Mouse (Mus musculus): ENCODE data around the gene Zbtb34. TPM values are rescaled to one million over a fixed set of nuclear protein-coding genes. Genes with fewer than 3 reads are reported as not detected.

Zbtb34 gene
- polyA plus RNA-seq (2015; fragmentation: Nextera tagmentation; extraction: Ambion mirVana): 8.3 and 8.5 TPM in 2 replicates

GRCm38 (mm10) chr2:33430771-33431699 is at the start of gene Zbtb34:
Gene Zbtb34 (minus strand): TSS chr2:33431324.
- H3K9ac ChIP-seq: peak within 1 kb of the TSS; percentile 89
- H3K27me3 ChIP-seq: no peaks in the 10 kb centered on the region
- H3K27ac ChIP-seq (replicated peaks): peak within 1 kb of the TSS; percentile 77
- H3K4me3 ChIP-seq: peak within 1 kb of the TSS; percentile 74
- peak; percentile 59 for ATAC-seq (ENCODE audit: low FRiP score, low read depth)
- H3K36me3 ChIP-seq: peaks cover 4% of the 10 kb centered on the region; the same call in 1 of the 2 replicates
- under 1% methylated on average over 65 of the region's 102 CpGs for WGBS
- peaks cover 39% of the 10 kb centered on the region for H3K4me1 ChIP-seq (replicated peaks)
- H3K4me2 ChIP-seq: peak within 1 kb of the TSS; percentile 82
- H3K9me3 ChIP-seq: no peaks in the 10 kb centered on the region

- no peaks in the 10 kb centered on the region for H3K36me3 ChIP-seq
- WGBS: 91% methylated on average over 10 of the region's 10 CpGs
- ATAC-seq (ENCODE audit: low FRiP score, low read depth): no peak
- no peaks in the 10 kb centered on the region for H3K27me3 ChIP-seq
- no peaks in the 10 kb centered on the region for H3K4me1 ChIP-seq (replicated peaks)
- H3K9ac ChIP-seq: no peak overlapping the region
- no peak overlapping the region for H3K27ac ChIP-seq (replicated peaks)
- no peaks in the 10 kb centered on the region for H3K9me3 ChIP-seq
- no peak overlapping the region for H3K4me2 ChIP-seq
- no peak overlapping the region for H3K4me3 ChIP-seq
Measured at GRCm38 (mm10) chr2:33477961-33478755, 47.0 kb upstream of the Zbtb34 start.

GRCm38 (mm10) chr2:33475961-33476360 is 44.8 kb upstream of the Zbtb34 start:
- Histone ChIP-seq H3K9ac (no peak overlapping the region), H3K36me3 (no peaks in the 10 kb centered on the region)
- ATAC-seq (ENCODE audit: low FRiP score, low read depth): no peak

GRCm38 (mm10) chr2:33468466-33469097 is 37.5 kb upstream of the Zbtb34 start, which contains the start of gene Zbtb43:
Gene Zbtb43 (minus strand): TSS chr2:33468559.
- Histone ChIP-seq H3K27ac (replicated peaks) (peak within 1 kb of the TSS; percentile 77), H3K27me3 (peaks cover 2% of the 10 kb centered on the region; the same call in 1 of the 2 replicates), H3K36me3 (no peaks in the 10 kb centered on the region), H3K9ac (peak within 1 kb of the TSS; percentile 94), H3K9me3 (no peaks in the 10 kb centered on the region), H3K4me2 (peak within 1 kb of the TSS; percentile 86), H3K4me3 (peak within 1 kb of the TSS; percentile 98), H3K4me1 (replicated peaks) (peaks cover 41% of the 10 kb centered on the region)
- 6% methylated on average over 36 of the region's 36 CpGs for whole genome bisulfite sequencing
- ATAC-seq (ENCODE audit: low FRiP score, low read depth): peak; percentile 98

More at GRCm38 (mm10) chr2:33475961-33476360, 44.8 kb upstream of the Zbtb34 start:
- Histone ChIP-seq H3K4me3 (no peak overlapping the region), H3K4me1 (replicated peaks) (no peaks in the 10 kb centered on the region), H3K27me3 (peaks cover 2% of the 10 kb centered on the region; the same call in 1 of the 2 replicates), H3K27ac (replicated peaks) (no peak overlapping the region), H3K4me2 (no peak overlapping the region), H3K9me3 (no peaks in the 10 kb centered on the region)

GRCm38 (mm10) chr2:33467546-33468465 is 36.7 kb upstream of the Zbtb34 start:
- ATAC-seq (ENCODE audit: low FRiP score, low read depth): peak; percentile 79
- WGBS: 7% methylated on average over 56 of the region's 57 CpGs
- peak overlapping the region; percentile 77 for H3K27ac ChIP-seq (replicated peaks)
- H3K4me1 ChIP-seq (replicated peaks): peaks cover 41% of the 10 kb centered on the region
- peak overlapping the region; percentile 94 for H3K9ac ChIP-seq
- H3K36me3 ChIP-seq: peaks cover 2% of the 10 kb centered on the region; the same call in 1 of the 2 replicates
- H3K4me3 ChIP-seq: peak overlapping the region; percentile 98
- H3K27me3 ChIP-seq: peaks cover 2% of the 10 kb centered on the region; the same call in 1 of the 2 replicates
- H3K9me3 ChIP-seq: no peaks in the 10 kb centered on the region
- peak overlapping the region; percentile 86 for H3K4me2 ChIP-seq

- 66% methylated on average over 4 of the region's 4 CpGs for WGBS
- ATAC-seq (ENCODE audit: low FRiP score, low read depth): no peak
- no peak overlapping the region for H3K4me3 ChIP-seq
- no peak overlapping the region for H3K4me2 ChIP-seq
- H3K27me3 ChIP-seq: no peaks in the 10 kb centered on the region
- H3K9me3 ChIP-seq: no peaks in the 10 kb centered on the region
- H3K9ac ChIP-seq: no peak overlapping the region
- peaks cover 15% of the 10 kb centered on the region; the same call in 1 of the 2 replicates for H3K36me3 ChIP-seq
- no peak overlapping the region for H3K27ac ChIP-seq (replicated peaks)
- H3K4me1 ChIP-seq (replicated peaks): peaks cover 41% of the 10 kb centered on the region
Measured at GRCm38 (mm10) chr2:33465966-33466365, 34.8 kb upstream of the Zbtb34 start.

GRCm38 (mm10) chr2:33465215-33465614 is 34.1 kb upstream of the Zbtb34 start:
- Histone ChIP-seq H3K4me1 (replicated peaks) (peaks cover 41% of the 10 kb centered on the region), H3K9me3 (no peaks in the 10 kb centered on the region), H3K9ac (no peak overlapping the region), H3K27ac (replicated peaks) (no peak overlapping the region), H3K27me3 (no peaks in the 10 kb centered on the region), H3K4me3 (no peak overlapping the region), H3K36me3 (peaks cover 15% of the 10 kb centered on the region; the same call in 1 of the 2 replicates), H3K4me2 (no peak overlapping the region)
- no peak for ATAC-seq (ENCODE audit: low FRiP score, low read depth)
- WGBS: 41% methylated on average over 5 of the region's 5 CpGs

- H3K9ac ChIP-seq: no peak overlapping the region
- 93% methylated on average over 7 of the region's 7 CpGs for WGBS
- H3K27ac ChIP-seq (replicated peaks): no peak overlapping the region
- ATAC-seq (ENCODE audit: low FRiP score, low read depth): no peak
- no peak overlapping the region for H3K4me3 ChIP-seq
- H3K4me2 ChIP-seq: no peak overlapping the region
- H3K9me3 ChIP-seq: no peaks in the 10 kb centered on the region
- H3K36me3 ChIP-seq: peaks cover 25% of the 10 kb centered on the region; the same call in 1 of the 2 replicates
- H3K27me3 ChIP-seq: no peaks in the 10 kb centered on the region
- H3K4me1 ChIP-seq (replicated peaks): peaks cover 30% of the 10 kb centered on the region
Measured at GRCm38 (mm10) chr2:33462066-33462465, 30.9 kb upstream of the Zbtb34 start.

- Histone ChIP-seq H3K27me3 (no peaks in the 10 kb centered on the region), H3K36me3 (peaks cover 30% of the 10 kb centered on the region; the same call in 1 of the 2 replicates), H3K4me1 (replicated peaks) (peaks cover 20% of the 10 kb centered on the region), H3K4me3 (no peak overlapping the region), H3K9ac (no peak overlapping the region), H3K4me2 (no peak overlapping the region), H3K27ac (replicated peaks) (no peak overlapping the region), H3K9me3 (no peaks in the 10 kb centered on the region)
- 58% methylated on average over 1 of the region's 1 CpGs for WGBS
- ATAC-seq (ENCODE audit: low FRiP score, low read depth): no peak
Measured at GRCm38 (mm10) chr2:33461066-33461465, 29.9 kb upstream of the Zbtb34 start.

- no peak overlapping the region for H3K4me3 ChIP-seq
- H3K9me3 ChIP-seq: no peaks in the 10 kb centered on the region
- H3K27ac ChIP-seq (replicated peaks): no peak overlapping the region
- H3K4me2 ChIP-seq: no peak overlapping the region
- H3K36me3 ChIP-seq: peaks cover 39% of the 10 kb centered on the region
- 91% methylated on average over 4 of the region's 4 CpGs for WGBS
- H3K9ac ChIP-seq: no peak overlapping the region
- no peak for ATAC-seq (ENCODE audit: low FRiP score, low read depth)
- H3K4me1 ChIP-seq (replicated peaks): 0 out of 2 replicates have a peak, but pooled peaks cover 6% of the 10 kb centered on the region
- no peaks in the 10 kb centered on the region for H3K27me3 ChIP-seq
Measured at GRCm38 (mm10) chr2:33459660-33460059, 28.5 kb upstream of the Zbtb34 start.
